32 mouse cellular contexts compared by ENCODE assay signal in genomic region chr10:89289290-89289689, GRCm38 (mm10). TPM values are rescaled to one million over a fixed set of nuclear protein-coding genes. Genes with fewer than 3 reads are reported as not detected.
"Had no signal": no experiment of that assay in that cellular context is flagged by ENCODE, and none has a peak within 500 bp of the region (broad histone marks: within the 10 kb centered on the region; RNA-seq: fewer than 3 reads in every experiment).

No protein-coding gene starts in this region.

- H3K4me3 ChIP-seq: limb, embryonic 10.5 days; limb, embryonic 12.5 days; limb, embryonic 13.5 days; limb, embryonic 15.5 days; liver, embryonic 12.5 days; liver, embryonic 13.5 days; liver, embryonic 15.5 days; lung, embryonic 15.5 days; megakaryocyte, embryonic 14.5 days; midbrain, embryonic 10.5 days; midbrain, embryonic 12.5 days; midbrain, embryonic 13.5 days; midbrain, embryonic 15.5 days; myocyte; neural tube, embryonic 12.5 days had no signal

- H3K27ac ChIP-seq: limb, embryonic 10.5 days; limb, embryonic 12.5 days; limb, embryonic 13.5 days; limb, embryonic 15.5 days; liver, embryonic 12.5 days; liver, embryonic 13.5 days; liver, embryonic 14.5 days; liver, embryonic 15.5 days; lung, embryonic 15.5 days; macrophage; midbrain, embryonic 10.5 days; midbrain, embryonic 12.5 days; midbrain, embryonic 13.5 days; midbrain, embryonic 15.5 days; neural tube, embryonic 12.5 days had no signal

- H3K9me3 ChIP-seq: limb, embryonic 10.5 days; limb, embryonic 12.5 days; limb, embryonic 13.5 days; limb, embryonic 15.5 days; liver, embryonic 12.5 days; liver, embryonic 13.5 days; liver, embryonic 15.5 days; lung, embryonic 15.5 days; midbrain, embryonic 10.5 days; midbrain, embryonic 12.5 days; midbrain, embryonic 13.5 days; midbrain, embryonic 15.5 days; neural tube, embryonic 12.5 days had no signal

- H3K27me3 ChIP-seq: limb, embryonic 12.5 days; limb, embryonic 13.5 days; limb, embryonic 15.5 days; liver, embryonic 12.5 days; liver, embryonic 13.5 days; liver, embryonic 15.5 days; lung, embryonic 15.5 days; megakaryocyte, embryonic 14.5 days; midbrain, embryonic 12.5 days; midbrain, embryonic 13.5 days; midbrain, embryonic 15.5 days; neural tube, embryonic 12.5 days had no signal

- H3K36me3 ChIP-seq: limb, embryonic 10.5 days; limb, embryonic 12.5 days; limb, embryonic 13.5 days; limb, embryonic 15.5 days; liver, embryonic 12.5 days; liver, embryonic 13.5 days; liver, embryonic 15.5 days; lung, embryonic 15.5 days; midbrain, embryonic 10.5 days; midbrain, embryonic 12.5 days; midbrain, embryonic 13.5 days; midbrain, embryonic 15.5 days; neural tube, embryonic 12.5 days had no signal

- DNase-seq: left cerebral cortex, postnatal 4 days; liver; liver, embryonic 13.5 days; liver, postnatal 0 days; lung, adult 18-20 months; lung, adult 2 months; lung, embryonic 14.5 days; lung, postnatal 10 days; lung, postnatal 14 days; lung, postnatal 36 days; lung, postnatal 4 days; midbrain, embryonic 14.5 days had no signal

- H3K4me1 ChIP-seq: limb, embryonic 10.5 days; limb, embryonic 12.5 days; limb, embryonic 13.5 days; limb, embryonic 15.5 days; liver, embryonic 12.5 days; liver, embryonic 13.5 days; liver, embryonic 15.5 days; lung, embryonic 15.5 days; megakaryocyte, embryonic 14.5 days; midbrain, embryonic 10.5 days; midbrain, embryonic 12.5 days; midbrain, embryonic 13.5 days; midbrain, embryonic 15.5 days; neural tube, embryonic 12.5 days had no signal

- H3K9ac ChIP-seq: limb, embryonic 12.5 days; limb, embryonic 13.5 days; limb, embryonic 15.5 days; liver, embryonic 12.5 days; liver, embryonic 13.5 days; liver, embryonic 14.5 days; liver, embryonic 15.5 days; liver, postnatal 0 days; lung, embryonic 14.5 days; lung, embryonic 15.5 days; midbrain, embryonic 12.5 days; midbrain, embryonic 13.5 days; midbrain, embryonic 15.5 days; neural tube, embryonic 12.5 days had no signal

RNA-seq across cellular contexts. Expression of gene Ano4, which starts 55.3 kb away (rescaled TPM):
- total RNA-seq: megakaryocyte, adult 5-6 weeks; megakaryocyte-erythroid progenitor cell, adult 5-6 weeks; monocyte, adult 5-6 weeks had no signal
- polyA plus RNA-seq: liver, adult 2 months; liver, postnatal 0 days; macrophage; myocyte had no signal
